23 mouse cellular contexts compared by ENCODE assay signal in the genomic region with DNA sequence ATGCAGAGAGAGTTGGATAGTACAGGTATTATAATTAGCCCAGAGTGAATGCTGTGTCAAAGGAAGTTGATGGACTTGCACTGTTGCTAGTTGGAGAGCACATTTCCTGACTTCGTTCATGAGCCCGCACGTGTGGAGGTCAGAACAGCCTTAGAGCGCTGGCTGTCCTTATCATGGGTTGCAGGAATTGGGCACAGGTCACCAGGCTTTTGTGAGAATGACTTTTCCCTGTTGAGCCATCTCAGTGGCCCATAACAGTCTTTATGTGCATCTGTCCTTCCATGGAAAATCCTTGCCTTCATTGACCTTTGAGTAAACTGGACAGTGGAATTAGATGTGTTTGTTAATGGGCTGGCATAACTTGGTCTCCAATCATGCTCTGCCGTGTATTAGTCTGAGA. TPM values are rescaled to one million over a fixed set of nuclear protein-coding genes. Genes with fewer than 3 reads are reported as not detected.
DNase-seq lines count a peak whose midpoint lies in the region; ATAC-seq and TF ChIP-seq lines count a peak whose summit lies in the region.
"Had no signal": no experiment of that assay in that cellular context is flagged by ENCODE, and none has a peak within 500 bp of the region (broad histone marks: within the 10 kb centered on the region; RNA-seq: fewer than 3 reads in every experiment).

No protein-coding gene starts in this region.

- no peak for ATAC-seq in heart, embryonic 16.5 days (replicated peaks; ENCODE audit: extremely low read depth, insufficient read depth, low FRiP score)
- no peak for ATAC-seq in heart, embryonic 11.5 days (replicated peaks; ENCODE audit: insufficient number of reproducible peaks, low FRiP score, low TSS enrichment)
- peak; percentile 49; the same call in 1 of the 2 replicates for ATAC-seq in liver, embryonic 13.5 days (ENCODE audit: low read depth)
- ATAC-seq: forebrain, embryonic 16.5 days; Patski had no signal

- WGBS in heart, embryonic 16.5 days = 39% methylated on average over 5 of the region's 5 CpGs
- 54% methylated on average over 5 of the region's 5 CpGs for whole genome bisulfite sequencing in heart, embryonic 11.5 days (ENCODE audit: insufficient replicate concordance)
- WGBS in spleen, adult 2 months = 28% methylated on average over 5 of the region's 5 CpGs
- 28% methylated on average over 5 of the region's 5 CpGs for WGBS in liver, embryonic 13.5 days (ENCODE audit: insufficient replicate concordance)

- no peak for TF ChIP-seq POLR2A in spleen, adult 2 months (IDR thresholded peaks at IDR 0.05; ENCODE audit: low read depth, low read length)

- no peak overlapping the region for H3K4me2 ChIP-seq in heart, embryonic 16.5 days (ENCODE audit: low read depth, low read length)
- H3K4me2 ChIP-seq in heart, embryonic 11.5 days = no peak overlapping the region
- peak overlapping the region; percentile 1; the same call in 1 of the 2 replicates for H3K4me2 ChIP-seq in liver, embryonic 13.5 days
- H3K4me2 ChIP-seq: heart, embryonic 12.5 days; hindbrain, embryonic 14.5 days had no signal

- no peak overlapping the region for H3K9ac ChIP-seq in heart, embryonic 16.5 days (ENCODE audit: low read length)
- H3K9ac ChIP-seq in heart, embryonic 11.5 days (ENCODE audit: low read depth, low read length) = no peak overlapping the region
- no peak overlapping the region for H3K9ac ChIP-seq in liver, embryonic 13.5 days
- H3K9ac ChIP-seq: heart, embryonic 12.5 days; hindbrain, embryonic 14.5 days had no signal

- H3K27me3 ChIP-seq in heart, embryonic 16.5 days (ENCODE audit: control insufficient read depth, insufficient read depth, low read length) = no peaks in the 10 kb centered on the region
- H3K27me3 ChIP-seq in heart, embryonic 11.5 days (ENCODE audit: control insufficient read depth, insufficient read depth, low read length) = no peaks in the 10 kb centered on the region
- H3K27me3 ChIP-seq in spleen, adult 2 months (ENCODE audit: control insufficient read depth, insufficient read depth, low read length) = no peaks in the 10 kb centered on the region
- H3K27me3 ChIP-seq in liver, embryonic 13.5 days = no peaks in the 10 kb centered on the region
- H3K27me3 ChIP-seq: heart, embryonic 12.5 days; Patski had no signal

- intact Hi-C loops in left cerebral cortex, postnatal 10 days (cut with DNase I) = no loop called here

- H3K4me3 ChIP-seq in heart, embryonic 16.5 days (ENCODE audit: low read length) = no peak overlapping the region
- no peak overlapping the region for H3K4me3 ChIP-seq in heart, embryonic 11.5 days (ENCODE audit: low read depth, low read length)
- H3K4me3 ChIP-seq in spleen, adult 2 months (ENCODE audit: extremely low read depth, insufficient read depth, insufficient read length) = no peak overlapping the region
- H3K4me3 ChIP-seq in liver, embryonic 13.5 days (replicated peaks) = no peak overlapping the region
- H3K4me3 ChIP-seq: heart, embryonic 12.5 days; left cerebral cortex, adult 2 months; midbrain, embryonic 10.5 days had no signal

- H3K4me1 ChIP-seq in heart, embryonic 16.5 days (ENCODE audit: control insufficient read depth, insufficient read depth, low read length) = peaks cover 24% of the 10 kb centered on the region
- H3K4me1 ChIP-seq in heart, embryonic 11.5 days (ENCODE audit: control insufficient read depth, insufficient read depth, low read length) = peaks cover 15% of the 10 kb centered on the region
- H3K4me1 ChIP-seq in spleen, adult 2 months (ENCODE audit: control insufficient read depth, insufficient read depth, insufficient read length) = peaks cover 9% of the 10 kb centered on the region
- H3K4me1 ChIP-seq in liver, embryonic 13.5 days (replicated peaks) = peaks cover 51% of the 10 kb centered on the region

- peaks cover 9% of the 10 kb centered on the region for H3K36me3 ChIP-seq in heart, embryonic 16.5 days (ENCODE audit: control insufficient read depth, insufficient read depth)
- peaks cover 4% of the 10 kb centered on the region for H3K36me3 ChIP-seq in heart, embryonic 11.5 days (ENCODE audit: control insufficient read depth, insufficient read depth, low read length)
- H3K36me3 ChIP-seq in spleen, adult 2 months (ENCODE audit: control insufficient read depth, insufficient read depth, low read length) = peaks cover 3% of the 10 kb centered on the region
- H3K36me3 ChIP-seq in liver, embryonic 13.5 days = peaks cover 35% of the 10 kb centered on the region

- no peak for DNase-seq in spleen, adult 2 months (ENCODE audit: low read depth in 1 of 2, low spot score in 2 of 2)
- no peak for DNase-seq in spleen, adult 18-20 months
- DNase-seq in liver, embryonic 13.5 days = no peak
- no peak for DNase-seq in right cerebral cortex, postnatal 4 days
- DNase-seq in neural tube, embryonic 10.5 days (ENCODE audit: extremely low spot score, low spot score) = no peak
- DNase-seq in left cerebral cortex, postnatal 10 days (ENCODE audit: extremely low spot score in 1 of 2, low spot score in 2 of 2) = no peak
- DNase-seq: adrenal gland, adult 8-10 months; cerebellum, adult 11 months; cerebellum, postnatal 10 days; embryo, embryonic 11 days; heart, postnatal 36 days; lung, postnatal 14 days; right cerebral cortex, postnatal 14 days; thymus, postnatal 14 days had no signal

- no peaks in the 10 kb centered on the region for H3K9me3 ChIP-seq in heart, embryonic 16.5 days (replicated peaks; ENCODE audit: control insufficient read depth, low read length)
- no peaks in the 10 kb centered on the region for H3K9me3 ChIP-seq in heart, embryonic 11.5 days (replicated peaks; ENCODE audit: control insufficient read depth, low read length)
- H3K9me3 ChIP-seq in liver, embryonic 13.5 days (replicated peaks) = no peaks in the 10 kb centered on the region
- H3K9me3 ChIP-seq: heart, embryonic 12.5 days; midbrain, embryonic 10.5 days had no signal

- H3K27ac ChIP-seq in heart, embryonic 16.5 days (ENCODE audit: low read length) = peak overlapping the region; percentile 31; the same call in 1 of the 2 replicates
- H3K27ac ChIP-seq in heart, embryonic 11.5 days (ENCODE audit: low read depth, low read length) = no peak overlapping the region
- H3K27ac ChIP-seq in spleen, adult 2 months (ENCODE audit: insufficient read depth, low read length) = peak overlapping the region; percentile 14; the same call in 1 of the 2 replicates
- peak overlapping the region; percentile 7 for H3K27ac ChIP-seq in liver, embryonic 13.5 days
- H3K27ac ChIP-seq: hindbrain, embryonic 14.5 days; left cerebral cortex, adult 2 months; midbrain, embryonic 10.5 days had no signal

- no peak for TF ChIP-seq CTCF in spleen, adult 2 months (IDR thresholded peaks at IDR 0.05; ENCODE audit: extremely low read depth, insufficient read depth, insufficient read length, insufficient replicate concordance)

RNA-seq across cellular contexts. Expression of gene Selenot, which starts 5.9 kb away (rescaled TPM):
- polyA plus RNA-seq in heart, embryonic 16.5 days (2015; fragmentation: Nextera tagmentation; extraction: Ambion mirVana) = 17.9 and 20.6 TPM in 2 replicates
- polyA plus RNA-seq in heart, embryonic 11.5 days (2014; fragmentation: Nextera tagmentation; extraction: Ambion mirVana) = 25.3 and 27.1 TPM in 2 replicates
- 22.0 and 22.7 TPM in 2 replicates for polyA plus RNA-seq in spleen, adult 2 months (2012; rRNA removed)
- 14.8 and 15.6 TPM in 2 replicates for polyA plus RNA-seq in liver, embryonic 13.5 days (2015; fragmentation: Nextera tagmentation; extraction: Ambion mirVana)
- 100 to 1,000 TPM; 180 to 191 TPM for total RNA-seq in left cerebral cortex, postnatal 10 days (2021)

RNA-seq across cellular contexts. Expression of gene Erich6, which starts 54.7 kb away (rescaled TPM):
- 0.07 and 0.09 TPM in 2 replicates for polyA plus RNA-seq in heart, embryonic 16.5 days (2015; fragmentation: Nextera tagmentation; extraction: Ambion mirVana)
- polyA plus RNA-seq in heart, embryonic 11.5 days (2014; fragmentation: Nextera tagmentation; extraction: Ambion mirVana) = 0.09 and 0.13 TPM in 2 replicates
- not detected in 2 replicates for polyA plus RNA-seq in spleen, adult 2 months (2012; rRNA removed)
- not detected in 2 replicates for polyA plus RNA-seq in liver, embryonic 13.5 days (2015; fragmentation: Nextera tagmentation; extraction: Ambion mirVana)
- 1 to 10 TPM; 1.5 to 1.9 TPM for total RNA-seq in left cerebral cortex, postnatal 10 days (2021)
- total RNA-seq: heart, postnatal 36 days; monocyte, adult 5-6 weeks had no signal
- polyA plus RNA-seq: forebrain, embryonic 16.5 days had no signal

RNA-seq across cellular contexts. Expression of gene Serp1, which starts 56.6 kb away (rescaled TPM):
- polyA plus RNA-seq in heart, embryonic 16.5 days (2015; fragmentation: Nextera tagmentation; extraction: Ambion mirVana) = 85.6 and 98.4 TPM in 2 replicates
- 107 and 121 TPM in 2 replicates for polyA plus RNA-seq in heart, embryonic 11.5 days (2014; fragmentation: Nextera tagmentation; extraction: Ambion mirVana)
- polyA plus RNA-seq in spleen, adult 2 months (2012; rRNA removed) = 57.9 and 90.7 TPM in 2 replicates
- polyA plus RNA-seq in liver, embryonic 13.5 days (2015; fragmentation: Nextera tagmentation; extraction: Ambion mirVana) = 101 and 125 TPM in 2 replicates
- 10 to 100 TPM; 26.0 to 26.1 TPM for total RNA-seq in left cerebral cortex, postnatal 10 days (2021)

RNA-seq across cellular contexts. Expression of gene Eif2a, which starts 56.7 kb away (rescaled TPM):
- polyA plus RNA-seq in heart, embryonic 16.5 days (2015; fragmentation: Nextera tagmentation; extraction: Ambion mirVana) = 32.7 and 35.7 TPM in 2 replicates
- polyA plus RNA-seq in heart, embryonic 11.5 days (2014; fragmentation: Nextera tagmentation; extraction: Ambion mirVana) = 42.6 and 44.0 TPM in 2 replicates
- polyA plus RNA-seq in spleen, adult 2 months (2012; rRNA removed) = 3.3 and 3.4 TPM in 2 replicates
- 35.5 and 45.3 TPM in 2 replicates for polyA plus RNA-seq in liver, embryonic 13.5 days (2015; fragmentation: Nextera tagmentation; extraction: Ambion mirVana)
- total RNA-seq in left cerebral cortex, postnatal 10 days (2021) = 10 to 100 TPM; 41.9 to 42.4 TPM
